Mouse (Mus musculus): Measurements from ENCODE around the gene Prdm1. TPM values are rescaled to one million over a fixed set of nuclear protein-coding genes. Genes with fewer than 3 reads are reported as not detected.

Prdm1 gene
- polyA plus RNA-seq, 1 experiment from 2014 or later = 2.0 TPM

DNA sequence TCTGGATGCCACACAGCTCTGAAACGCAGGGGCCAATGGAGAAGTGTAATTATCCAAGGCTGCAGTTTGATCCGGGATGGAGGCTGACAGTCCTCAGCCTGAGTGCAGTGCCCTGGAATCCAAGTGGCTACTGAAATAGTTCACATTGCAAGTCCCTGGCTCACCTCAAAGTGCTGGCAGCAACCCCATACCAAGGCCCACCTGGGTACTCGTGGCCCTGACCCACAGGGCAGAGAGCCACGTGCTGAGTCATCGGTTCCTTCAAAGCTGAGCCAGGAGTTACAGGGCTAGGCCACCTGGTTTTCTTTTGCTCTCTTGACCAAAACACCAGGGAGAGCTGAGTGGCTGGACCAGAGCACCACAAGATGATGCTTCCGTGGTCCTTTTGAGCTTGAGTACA lies 103.3 kb downstream of the Prdm1 start:
- ATAC-seq (ENCODE audit: low FRiP score, low TSS enrichment) = no peak
- H3K9ac ChIP-seq (ENCODE audit: low read depth, low read length) = no peak overlapping the region

DNA sequence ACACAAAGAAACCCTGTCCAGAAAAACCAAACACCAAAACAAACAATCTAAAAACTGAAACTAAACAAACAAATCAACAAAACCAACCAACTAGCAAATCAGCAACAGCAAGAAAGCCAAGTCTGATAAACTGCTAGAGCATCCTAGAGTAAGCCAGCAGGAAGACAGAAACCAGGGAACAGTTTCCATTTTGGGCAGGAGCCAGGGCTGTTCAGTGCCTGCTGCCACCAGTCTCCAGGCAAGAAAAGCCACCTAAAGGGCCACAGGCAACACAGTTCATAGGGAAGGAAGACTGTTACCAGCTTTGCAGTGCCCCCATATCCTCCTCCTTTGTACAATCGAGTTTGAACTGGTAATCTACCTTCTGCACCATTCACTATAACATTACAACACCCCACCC lies 106.4 kb downstream of the Prdm1 start:
- H3K27ac ChIP-seq (ENCODE audit: low read depth, low read length) = no peak overlapping the region
- 73% methylated on average over 1 of the region's 1 CpGs for WGBS
- H3K9me3 ChIP-seq (ENCODE audit: control insufficient read depth, low read length) = no peaks in the 10 kb centered on the region
- H3K4me1 ChIP-seq (ENCODE audit: control insufficient read depth, insufficient read depth, low read length) = no peaks in the 10 kb centered on the region
- no peak for ATAC-seq (ENCODE audit: low FRiP score, low TSS enrichment)
- no peak overlapping the region for H3K9ac ChIP-seq (ENCODE audit: low read depth, low read length)
- H3K36me3 ChIP-seq (ENCODE audit: control insufficient read depth, insufficient read depth, low read length) = no peaks in the 10 kb centered on the region
- H3K4me2 ChIP-seq (replicated peaks; ENCODE audit: low read depth, low read length) = no peak overlapping the region
- H3K4me3 ChIP-seq (ENCODE audit: low read length) = no peak overlapping the region
- no peaks in the 10 kb centered on the region for H3K27me3 ChIP-seq (ENCODE audit: control insufficient read depth, insufficient read depth, low read length)

More for the DNA sequence above, 103.3 kb downstream of the Prdm1 start:
- H3K27me3 ChIP-seq (ENCODE audit: control insufficient read depth, insufficient read depth, low read length) = no peaks in the 10 kb centered on the region
- H3K4me3 ChIP-seq (ENCODE audit: low read length) = no peak overlapping the region
- no peak overlapping the region for H3K27ac ChIP-seq (ENCODE audit: low read depth, low read length)
- no peaks in the 10 kb centered on the region for H3K4me1 ChIP-seq (ENCODE audit: control insufficient read depth, insufficient read depth, low read length)
- H3K36me3 ChIP-seq (ENCODE audit: control insufficient read depth, insufficient read depth, low read length) = no peaks in the 10 kb centered on the region
- WGBS = 75% methylated on average over 6 of the region's 6 CpGs
- H3K4me2 ChIP-seq (replicated peaks; ENCODE audit: low read depth, low read length) = no peak overlapping the region
- H3K9me3 ChIP-seq (ENCODE audit: control insufficient read depth, low read length) = no peaks in the 10 kb centered on the region

DNA sequence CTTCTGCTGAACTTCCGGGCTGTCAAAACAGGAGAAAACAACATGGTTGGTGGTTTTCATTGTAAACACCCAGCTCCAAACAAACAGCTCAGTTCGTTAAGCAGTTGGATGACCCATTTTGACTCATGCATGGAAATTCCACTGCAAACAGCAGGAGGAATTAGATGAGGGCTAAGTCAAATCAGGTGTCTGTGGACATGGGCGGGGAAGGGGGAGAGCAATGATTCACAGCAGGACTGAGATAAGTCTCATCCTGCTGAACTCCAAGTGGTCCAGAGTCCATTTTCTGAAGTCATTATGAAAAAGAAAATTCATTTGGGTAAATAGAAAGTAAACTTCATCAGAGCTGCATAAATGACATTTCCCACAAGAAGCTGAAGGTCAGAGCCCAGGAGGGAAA lies 108.1 kb downstream of the Prdm1 start:
- Histone ChIP-seq H3K9ac (ENCODE audit: low read depth, low read length) (no peak overlapping the region), H3K27ac (ENCODE audit: low read depth, low read length) (no peak overlapping the region), H3K27me3 (ENCODE audit: control insufficient read depth, insufficient read depth, low read length) (no peaks in the 10 kb centered on the region), H3K9me3 (ENCODE audit: control insufficient read depth, low read length) (no peaks in the 10 kb centered on the region), H3K4me1 (ENCODE audit: control insufficient read depth, insufficient read depth, low read length) (no peaks in the 10 kb centered on the region), H3K4me3 (ENCODE audit: low read length) (no peak overlapping the region), H3K4me2 (replicated peaks; ENCODE audit: low read depth, low read length) (no peak overlapping the region), H3K36me3 (ENCODE audit: control insufficient read depth, insufficient read depth, low read length) (no peaks in the 10 kb centered on the region)
- WGBS = 87% methylated on average over 3 of the region's 3 CpGs
- no peak for ATAC-seq (ENCODE audit: low FRiP score, low TSS enrichment)

DNA sequence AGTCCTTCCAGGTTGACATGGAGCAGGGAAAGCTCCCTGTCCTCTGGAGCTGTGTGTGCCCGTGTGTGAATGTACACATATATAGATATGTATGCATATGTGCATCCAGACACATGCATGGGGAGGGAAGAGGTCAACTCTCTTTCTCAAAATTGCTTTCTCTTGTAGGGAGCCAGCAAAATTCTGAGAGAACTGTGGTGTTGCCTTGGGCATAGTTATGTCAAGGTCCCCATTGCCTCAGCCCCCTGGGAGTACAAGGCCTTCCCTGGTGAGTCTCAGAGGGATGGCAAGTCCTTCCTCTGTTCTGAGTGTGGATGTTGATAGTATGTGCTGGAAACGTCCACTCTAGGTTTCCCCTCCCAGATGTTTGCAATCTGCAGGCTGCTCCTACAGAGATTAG lies 109.4 kb downstream of the Prdm1 start:
- Histone ChIP-seq H3K4me1 (ENCODE audit: control insufficient read depth, insufficient read depth, low read length) (no peaks in the 10 kb centered on the region), H3K9me3 (ENCODE audit: control insufficient read depth, low read length) (no peaks in the 10 kb centered on the region), H3K4me3 (ENCODE audit: low read length) (no peak overlapping the region), H3K27me3 (ENCODE audit: control insufficient read depth, insufficient read depth, low read length) (no peaks in the 10 kb centered on the region), H3K36me3 (ENCODE audit: control insufficient read depth, insufficient read depth, low read length) (no peaks in the 10 kb centered on the region), H3K9ac (ENCODE audit: low read depth, low read length) (no peak overlapping the region), H3K4me2 (replicated peaks; ENCODE audit: low read depth, low read length) (no peak overlapping the region), H3K27ac (ENCODE audit: low read depth, low read length) (no peak overlapping the region)
- 74% methylated on average over 2 of the region's 2 CpGs for WGBS
- no peak for ATAC-seq (ENCODE audit: low FRiP score, low TSS enrichment)

DNA sequence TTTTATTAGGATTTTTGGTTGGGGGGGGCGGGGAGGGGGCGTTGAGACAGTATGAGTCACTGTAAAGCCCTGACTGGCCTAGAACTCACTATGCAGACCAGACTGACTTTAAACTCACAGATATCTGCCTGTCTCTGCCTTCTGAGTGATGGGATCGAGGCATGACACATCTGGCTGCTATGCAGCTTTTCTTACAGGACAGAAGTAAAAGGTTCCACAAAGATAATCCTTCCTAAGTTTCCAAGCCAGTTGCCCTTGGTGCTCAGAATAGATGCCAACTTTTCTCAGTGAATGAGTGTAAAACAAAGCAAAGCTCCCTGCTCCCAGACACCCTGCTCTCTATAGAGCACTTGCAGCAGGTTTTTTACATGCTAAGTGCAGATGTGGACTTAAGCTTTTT lies 112.7 kb downstream of the Prdm1 start:
- Histone ChIP-seq H3K4me2 (replicated peaks; ENCODE audit: low read depth, low read length) (no peak overlapping the region), H3K9ac (ENCODE audit: low read depth, low read length) (no peak overlapping the region), H3K36me3 (ENCODE audit: control insufficient read depth, insufficient read depth, low read length) (no peaks in the 10 kb centered on the region), H3K4me3 (ENCODE audit: low read length) (no peak overlapping the region), H3K27ac (ENCODE audit: low read depth, low read length) (no peak overlapping the region), H3K4me1 (ENCODE audit: control insufficient read depth, insufficient read depth, low read length) (no peaks in the 10 kb centered on the region), H3K9me3 (ENCODE audit: control insufficient read depth, low read length) (no peaks in the 10 kb centered on the region), H3K27me3 (ENCODE audit: control insufficient read depth, insufficient read depth, low read length) (no peaks in the 10 kb centered on the region)
- WGBS = 90% methylated on average over 3 of the region's 3 CpGs
- ATAC-seq (ENCODE audit: low FRiP score, low TSS enrichment) = no peak

DNA sequence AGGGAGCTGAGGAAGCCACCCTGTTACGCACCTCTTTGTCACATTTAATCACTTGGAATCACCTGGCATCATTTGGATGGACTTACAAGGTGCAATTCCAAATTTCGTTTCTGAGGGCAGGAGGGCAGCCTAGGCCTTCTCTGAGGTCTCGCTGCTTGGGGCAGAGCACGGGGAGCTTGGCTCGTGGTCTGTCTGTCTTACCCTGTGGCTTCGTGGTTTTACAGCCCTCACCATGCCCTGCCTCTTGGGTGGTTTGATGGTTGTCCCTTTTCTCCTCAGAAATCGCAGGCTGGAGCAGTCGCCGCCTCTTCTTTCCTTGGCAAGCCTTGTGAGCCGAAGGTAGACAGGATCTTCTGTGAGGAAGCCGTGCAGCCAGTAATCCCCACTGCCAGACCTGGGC lies 118.3 kb downstream of the Prdm1 start:
- Histone ChIP-seq H3K27me3 (ENCODE audit: control insufficient read depth, insufficient read depth, low read length) (no peaks in the 10 kb centered on the region), H3K36me3 (ENCODE audit: control insufficient read depth, insufficient read depth, low read length) (no peaks in the 10 kb centered on the region), H3K9me3 (ENCODE audit: control insufficient read depth, low read length) (no peaks in the 10 kb centered on the region), H3K9ac (ENCODE audit: low read depth, low read length) (no peak overlapping the region), H3K4me3 (ENCODE audit: low read length) (no peak overlapping the region), H3K27ac (ENCODE audit: low read depth, low read length) (no peak overlapping the region), H3K4me1 (ENCODE audit: control insufficient read depth, insufficient read depth, low read length) (no peaks in the 10 kb centered on the region), H3K4me2 (replicated peaks; ENCODE audit: low read depth, low read length) (no peak overlapping the region)
- no peak for ATAC-seq (ENCODE audit: low FRiP score, low TSS enrichment)
- WGBS = 78% methylated on average over 11 of the region's 11 CpGs

DNA sequence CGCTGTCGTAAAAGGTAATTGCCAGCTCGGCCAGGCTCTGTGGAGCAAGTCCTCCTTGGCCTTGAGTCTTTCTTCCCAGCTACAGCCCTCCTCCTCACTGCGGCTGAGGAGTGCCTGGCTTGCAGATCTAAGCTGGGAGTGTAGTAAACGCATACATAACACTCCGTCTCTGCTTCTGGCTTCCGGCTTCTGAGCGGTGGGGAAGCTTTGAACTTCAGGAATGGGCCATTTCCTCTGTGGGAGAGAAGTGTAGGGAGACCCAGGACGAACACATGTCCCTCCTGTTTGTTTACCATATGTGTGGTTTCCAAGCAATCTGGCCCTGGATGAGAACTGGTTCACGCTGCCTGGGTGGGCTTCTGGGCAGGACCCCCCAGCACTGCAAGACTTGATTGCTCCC lies 119.2 kb downstream of the Prdm1 start:
- Histone ChIP-seq H3K27me3 (ENCODE audit: control insufficient read depth, insufficient read depth, low read length) (no peaks in the 10 kb centered on the region), H3K4me3 (ENCODE audit: low read length) (no peak overlapping the region), H3K4me2 (replicated peaks; ENCODE audit: low read depth, low read length) (no peak overlapping the region), H3K9me3 (ENCODE audit: control insufficient read depth, low read length) (no peaks in the 10 kb centered on the region), H3K9ac (ENCODE audit: low read depth, low read length) (no peak overlapping the region), H3K27ac (ENCODE audit: low read depth, low read length) (no peak overlapping the region), H3K36me3 (ENCODE audit: control insufficient read depth, insufficient read depth, low read length) (no peaks in the 10 kb centered on the region), H3K4me1 (ENCODE audit: control insufficient read depth, insufficient read depth, low read length) (no peaks in the 10 kb centered on the region)
- no peak for ATAC-seq (ENCODE audit: low FRiP score, low TSS enrichment)
- 22% methylated on average over 10 of the region's 10 CpGs for WGBS

DNA sequence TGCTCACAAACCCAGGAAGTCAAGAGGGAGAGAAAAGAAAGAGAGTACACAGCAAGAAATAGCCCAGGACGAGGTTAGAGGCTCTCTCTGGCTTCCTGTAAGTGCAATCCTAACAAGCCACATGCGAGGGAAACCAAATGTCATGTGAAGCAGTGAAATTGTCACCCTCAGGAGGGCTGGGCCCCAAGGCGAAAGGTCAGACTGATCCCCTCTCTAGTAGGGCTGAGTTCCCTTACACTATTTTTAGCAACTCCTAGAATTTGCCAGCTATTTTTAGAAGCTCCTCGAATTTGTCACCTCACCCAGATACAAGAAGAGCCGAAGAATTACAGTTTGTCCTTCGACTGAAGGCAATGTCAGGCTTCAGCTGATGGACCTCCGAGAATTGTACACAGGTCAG lies 124.9 kb downstream of the Prdm1 start:
- Histone ChIP-seq H3K4me2 (replicated peaks; ENCODE audit: low read depth, low read length) (no peak overlapping the region), H3K27me3 (ENCODE audit: control insufficient read depth, insufficient read depth, low read length) (no peaks in the 10 kb centered on the region), H3K36me3 (ENCODE audit: control insufficient read depth, insufficient read depth, low read length) (no peaks in the 10 kb centered on the region), H3K9ac (ENCODE audit: low read depth, low read length) (no peak overlapping the region), H3K4me3 (ENCODE audit: low read length) (no peak overlapping the region), H3K9me3 (ENCODE audit: control insufficient read depth, low read length) (no peaks in the 10 kb centered on the region), H3K27ac (ENCODE audit: low read depth, low read length) (no peak overlapping the region), H3K4me1 (ENCODE audit: control insufficient read depth, insufficient read depth, low read length) (no peaks in the 10 kb centered on the region)
- no peak for ATAC-seq (ENCODE audit: low FRiP score, low TSS enrichment)
- 57% methylated on average over 7 of the region's 7 CpGs for WGBS

DNA sequence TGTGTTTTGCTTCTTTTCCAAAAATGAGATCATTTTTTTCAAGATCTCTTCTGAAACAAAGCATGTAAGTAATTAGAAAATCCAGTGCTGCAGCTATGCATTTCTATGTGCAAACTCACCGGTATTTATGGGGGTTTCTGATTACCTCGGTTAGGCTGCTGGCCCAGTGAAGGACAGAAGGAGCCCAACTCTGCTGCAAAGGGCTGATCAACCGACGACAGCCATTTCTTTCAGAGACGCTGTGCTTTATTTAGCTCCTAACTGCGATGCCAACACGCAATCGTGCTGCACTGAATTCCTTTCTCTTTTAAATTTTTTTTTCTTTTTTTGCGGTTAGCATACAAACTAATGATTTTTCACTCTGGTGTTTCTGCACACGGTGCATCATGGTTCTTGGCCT lies 126.7 kb downstream of the Prdm1 start:
- Histone ChIP-seq H3K4me1 (ENCODE audit: control insufficient read depth, insufficient read depth, low read length) (no peaks in the 10 kb centered on the region), H3K4me2 (replicated peaks; ENCODE audit: low read depth, low read length) (no peak overlapping the region), H3K27me3 (ENCODE audit: control insufficient read depth, insufficient read depth, low read length) (no peaks in the 10 kb centered on the region), H3K9ac (ENCODE audit: low read depth, low read length) (no peak overlapping the region), H3K36me3 (ENCODE audit: control insufficient read depth, insufficient read depth, low read length) (no peaks in the 10 kb centered on the region), H3K9me3 (ENCODE audit: control insufficient read depth, low read length) (no peaks in the 10 kb centered on the region), H3K27ac (ENCODE audit: low read depth, low read length) (no peak overlapping the region), H3K4me3 (ENCODE audit: low read length) (no peak overlapping the region)
- ATAC-seq (ENCODE audit: low FRiP score, low TSS enrichment) = no peak
- 78% methylated on average over 10 of the region's 10 CpGs for WGBS

DNA sequence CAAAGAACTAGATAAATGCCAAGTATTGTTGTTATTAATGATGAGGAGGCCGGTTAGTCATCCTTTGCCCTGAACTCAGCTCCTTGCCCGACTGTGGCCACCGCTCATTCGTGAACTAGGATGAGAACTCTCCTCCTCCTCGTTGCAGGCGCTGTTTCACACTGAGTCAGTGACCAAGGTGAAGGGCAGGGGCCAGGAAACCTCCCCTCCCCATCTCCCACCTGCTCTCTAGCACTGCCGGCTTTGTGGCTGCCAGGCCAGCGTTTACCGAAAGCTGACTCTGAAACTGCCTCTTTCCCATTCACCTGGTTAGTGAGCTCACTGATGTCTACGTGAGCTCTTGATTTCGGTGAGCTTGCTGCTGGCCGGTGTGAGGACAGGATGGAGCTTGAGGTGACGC lies 127.7 kb downstream of the Prdm1 start:
- no peak overlapping the region for H3K9ac ChIP-seq (ENCODE audit: low read depth, low read length)
- H3K4me2 ChIP-seq (replicated peaks; ENCODE audit: low read depth, low read length) = no peak overlapping the region
- H3K36me3 ChIP-seq (ENCODE audit: control insufficient read depth, insufficient read depth, low read length) = no peaks in the 10 kb centered on the region
- H3K4me3 ChIP-seq (ENCODE audit: low read length) = no peak overlapping the region
- H3K4me1 ChIP-seq (ENCODE audit: control insufficient read depth, insufficient read depth, low read length) = no peaks in the 10 kb centered on the region
- H3K27ac ChIP-seq (ENCODE audit: low read depth, low read length) = no peak overlapping the region
- 34% methylated on average over 13 of the region's 13 CpGs for WGBS
- no peaks in the 10 kb centered on the region for H3K9me3 ChIP-seq (ENCODE audit: control insufficient read depth, low read length)
- no peak for ATAC-seq (ENCODE audit: low FRiP score, low TSS enrichment)
- H3K27me3 ChIP-seq (ENCODE audit: control insufficient read depth, insufficient read depth, low read length) = no peaks in the 10 kb centered on the region

Measured in kidney, embryonic 14.5 days (tissue).